Mouse (Mus musculus): ENCODE measurements around the gene Zfp882.
A peak's percentile ranks its signal among the peaks of the same experiment; 100 is the strongest.
"Not testable (repeated sequence)": the region's sequence is repeated elsewhere in the genome, so short reads cannot be mapped to it uniquely, and the experiment has no call there.

Zfp882 gene

GRCm38 (mm10) chr8:71908309-71909261 lies at the start of gene Zfp882, which contains the start of gene Zfp617:
TSS of gene Zfp882 (plus strand) at chr8:71908608.
TSS of gene Zfp617 (plus strand) at chr8:71908635.
- DNase-seq, result peak; percentile 83

- not testable (repeated sequence) for DNase-seq
These were observed 46.9 kb upstream of the Zfp882 start for GRCm38 (mm10) chr8:71861551-71861950.

- not testable (repeated sequence) for DNase-seq
These were observed 46.4 kb upstream of the Zfp882 start for GRCm38 (mm10) chr8:71862038-71862437.

- peak; percentile 57 for DNase-seq
These were observed 26.7 kb upstream of the Zfp882 start, which contains the start of gene Zfp709 for GRCm38 (mm10) chr8:71881618-71882274. TSS of gene Zfp709 (plus strand) at chr8:71882019.

- DNase-seq, result not testable (repeated sequence)
These were observed 7.7 kb upstream of the Zfp882 start for GRCm38 (mm10) chr8:71900666-71901065.

- not testable (repeated sequence) for DNase-seq
These were observed 5.3 kb upstream of the Zfp882 start for GRCm38 (mm10) chr8:71903084-71903483.

DNA sequence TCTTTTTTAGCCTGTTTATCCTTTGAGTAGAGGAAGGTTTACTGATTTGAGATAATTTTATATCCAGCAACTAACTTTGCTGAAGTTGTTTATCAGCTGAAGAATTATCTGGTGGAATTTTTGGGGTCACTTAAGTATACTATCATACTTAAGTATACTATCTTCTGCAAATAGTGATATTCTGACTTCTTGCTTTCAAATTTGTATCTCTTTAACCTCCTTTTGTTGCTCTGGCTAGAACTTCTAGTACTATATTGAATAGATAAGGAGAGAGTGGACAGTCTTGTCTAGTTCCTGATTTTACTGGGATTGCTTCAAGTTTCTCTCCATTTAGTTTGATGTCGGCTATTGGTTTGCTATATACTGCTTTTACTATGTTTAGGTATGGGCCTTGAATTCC lies 1.6 kb upstream of the Zfp882 start:
- DNase-seq, result no peak

GRCm38 (mm10) chr8:71907798-71908257 lies 580 bp upstream of the Zfp882 start:
- no peak for DNase-seq

DNA sequence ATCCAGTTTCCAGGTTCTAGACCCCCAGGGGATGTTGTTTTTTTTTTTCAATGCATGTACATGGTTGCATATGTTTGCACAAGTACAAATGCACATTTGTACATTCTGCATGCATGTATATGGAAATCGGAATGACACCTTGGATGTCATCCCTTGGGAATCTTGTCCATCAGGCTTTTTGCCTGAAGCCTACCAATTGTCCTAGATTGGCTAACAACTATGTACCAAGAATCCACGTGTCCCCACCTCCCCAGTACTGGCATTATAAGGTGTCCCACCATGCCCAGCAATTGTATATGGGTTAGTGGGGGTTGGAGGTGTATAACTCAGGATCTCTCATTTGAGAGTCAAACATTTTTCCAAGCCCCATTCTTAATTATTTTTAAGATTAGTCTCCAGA lies 3.9 kb downstream of the Zfp882 start:
- no peak for DNase-seq

DNA sequence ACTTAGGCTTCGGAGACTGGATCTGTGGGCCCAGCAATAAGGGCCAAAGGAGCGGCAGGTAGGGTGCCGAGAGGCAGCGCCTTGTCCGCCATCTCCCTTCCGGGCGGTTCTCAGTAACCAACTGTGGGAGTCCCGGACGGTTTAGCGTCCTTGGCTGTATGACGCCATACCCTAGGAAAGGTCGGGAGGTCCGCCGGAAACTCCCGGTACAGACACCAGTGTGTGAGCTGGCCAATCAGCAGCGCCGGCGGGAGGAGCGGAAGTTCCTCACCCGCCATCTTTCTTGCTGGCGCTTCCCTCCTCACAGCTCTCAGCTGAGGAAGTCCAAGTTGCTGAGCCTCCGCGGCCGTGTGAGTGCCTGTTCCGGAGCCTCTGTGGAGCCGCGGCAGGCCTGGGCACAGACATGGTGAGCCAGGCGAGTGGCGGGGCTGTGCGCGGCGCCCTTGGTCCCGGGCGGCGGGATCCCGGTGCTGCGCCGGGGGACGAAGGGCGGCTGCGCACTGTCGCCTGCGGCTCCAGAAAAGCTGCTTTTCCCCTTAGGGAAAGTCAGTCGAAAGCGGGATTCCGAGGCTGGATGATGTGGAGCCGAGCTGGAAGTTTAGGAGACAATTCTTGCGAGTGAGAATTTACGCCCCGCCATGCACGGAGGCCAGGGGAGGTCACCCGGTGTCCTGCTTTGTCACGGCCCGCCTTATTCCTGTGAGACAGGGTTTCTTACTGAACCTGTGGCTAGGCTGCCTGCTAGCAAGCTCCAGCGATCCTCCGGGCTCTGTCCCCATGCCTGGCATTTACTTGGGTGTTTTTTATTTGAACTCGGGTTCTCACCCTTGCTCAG lies 14.4 kb downstream of the Zfp882 start:
- peak; percentile 87 for DNase-seq

DNA sequence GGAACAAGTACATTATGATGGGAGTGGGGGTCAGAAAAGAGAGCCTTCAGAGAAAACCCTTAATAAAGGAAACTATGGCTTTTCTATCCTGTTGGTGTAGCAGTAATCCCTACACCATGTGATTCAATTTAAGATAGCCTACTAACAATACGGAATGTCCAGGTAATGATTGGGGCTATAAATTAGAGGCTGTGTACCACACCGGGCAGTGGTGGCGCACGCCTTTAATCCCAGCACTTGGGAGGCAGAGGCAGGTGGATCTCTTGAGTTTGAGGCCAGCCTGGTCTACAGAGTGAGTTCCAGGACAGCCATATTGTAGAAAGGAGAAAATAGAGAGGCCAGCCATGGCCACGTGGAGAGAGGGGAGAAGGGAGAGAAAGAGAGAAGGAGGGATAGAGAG lies 17.4 kb downstream of the Zfp882 start:
- DNase-seq, result no peak

- DNase-seq, result no peak
These were observed 18.1 kb downstream of the Zfp882 start for GRCm38 (mm10) chr8:71926551-71926950.

GRCm38 (mm10) chr8:71927779-71928178 lies 19.4 kb downstream of the Zfp882 start:
- no peak for DNase-seq

- not testable (repeated sequence) for DNase-seq
These were observed 29.6 kb downstream of the Zfp882 start for GRCm38 (mm10) chr8:71938037-71938436.

DNA sequence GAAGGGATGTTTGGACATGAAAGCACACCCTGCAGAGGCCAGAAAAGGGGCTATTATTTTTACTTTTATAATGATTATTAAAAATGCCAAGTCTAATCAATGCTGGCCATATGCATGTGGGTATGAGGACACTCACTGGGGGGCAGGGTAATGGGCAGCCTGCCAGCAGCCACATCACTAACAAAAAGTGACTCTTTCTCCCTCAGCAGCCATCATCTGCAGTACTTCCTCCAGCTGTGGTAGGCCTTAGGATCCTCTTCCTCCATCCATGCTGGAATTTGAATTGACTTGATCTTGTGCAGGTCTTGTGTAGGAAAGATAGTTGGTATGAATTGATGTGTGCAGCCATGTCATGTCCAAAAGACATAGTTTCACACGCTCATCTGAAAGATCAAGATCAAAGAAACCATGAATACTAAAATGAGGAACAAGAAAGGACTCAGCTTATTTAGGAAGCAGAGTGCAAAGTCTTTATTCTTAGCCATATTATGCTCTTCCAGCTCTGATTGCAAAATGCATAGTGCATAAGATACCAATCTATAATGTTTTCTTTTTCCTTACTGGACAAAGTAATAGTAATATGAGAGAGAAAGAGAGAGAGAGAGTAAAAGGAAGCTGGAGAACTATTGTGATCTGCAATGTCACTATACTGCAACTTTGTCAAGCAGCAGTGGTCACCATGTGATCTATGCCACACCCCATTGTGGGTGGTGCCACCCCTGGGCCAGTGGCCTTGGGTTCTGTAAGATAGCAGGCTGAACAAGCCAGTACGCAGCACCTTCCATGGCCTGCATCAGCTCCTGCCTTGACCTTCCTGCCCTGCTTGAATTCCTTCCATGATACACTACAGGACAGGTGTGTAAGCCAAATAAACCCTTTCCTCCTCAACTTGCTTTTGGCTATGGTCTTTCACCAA lies 32.1 kb downstream of the Zfp882 start:
- no peak for DNase-seq

DNA sequence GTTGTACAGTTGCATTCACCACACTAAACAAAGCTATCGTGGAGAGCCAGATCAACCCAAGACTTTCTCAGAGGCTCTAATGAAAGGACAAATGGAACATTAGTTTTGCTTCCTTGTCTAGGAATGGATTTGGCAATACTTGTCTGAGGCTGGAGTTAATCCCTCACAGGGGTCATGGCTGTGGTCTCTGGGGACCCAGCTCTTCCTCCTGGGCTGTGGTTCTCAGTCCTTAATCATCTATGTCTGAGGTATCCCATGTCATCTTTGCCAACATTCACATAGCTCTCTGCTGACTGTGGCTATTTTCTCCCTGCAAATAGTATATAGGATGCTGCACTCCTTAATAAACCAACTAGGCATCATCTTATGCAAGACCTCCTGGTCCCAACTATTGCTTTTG lies 33.4 kb downstream of the Zfp882 start:
- no peak for DNase-seq

- DNase-seq, result no peak
These were observed 40.2 kb downstream of the Zfp882 start for GRCm38 (mm10) chr8:71948624-71949023.

DNA sequence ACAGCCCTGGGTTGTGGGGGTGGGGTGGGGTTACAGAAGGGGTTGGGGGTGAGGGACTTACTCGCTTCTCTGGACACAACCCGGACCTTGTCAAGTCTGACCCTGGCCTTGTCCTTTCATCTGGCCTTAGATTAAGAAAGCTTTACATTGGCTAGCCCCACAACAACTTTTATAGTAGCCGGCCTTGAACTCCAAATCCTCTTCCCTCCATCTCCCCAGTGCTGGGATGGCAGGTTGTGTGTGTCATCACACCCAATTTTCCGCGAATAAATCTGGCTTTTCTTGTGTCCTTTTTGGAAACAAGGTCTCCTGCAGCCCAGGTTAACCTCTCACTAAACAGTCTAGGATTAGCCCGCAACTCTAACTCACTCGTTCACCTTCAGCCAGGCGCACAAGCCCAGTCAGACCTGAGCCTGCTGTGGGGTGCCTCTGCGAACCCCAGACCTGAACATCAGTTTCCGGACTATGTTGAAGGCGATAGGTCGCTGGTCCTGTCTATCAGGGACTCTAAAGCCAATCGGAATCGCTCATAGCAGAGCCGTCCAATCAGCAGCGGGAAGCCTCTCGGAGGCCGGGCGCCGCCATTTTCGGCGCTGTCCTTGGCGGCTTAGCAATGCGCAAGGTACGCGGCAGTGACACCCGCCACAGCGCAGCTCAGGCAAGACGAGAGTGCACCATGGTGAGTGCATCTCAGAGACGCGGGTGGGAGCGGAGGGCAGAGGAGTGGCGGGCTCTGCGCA lies 42.2 kb downstream of the Zfp882 start, which contains the start of gene Zfp961:
TSS of gene Zfp961 (plus strand) at position 557 of the 740 bp plus-strand sequence.
- peak; percentile 98 for DNase-seq

DNA sequence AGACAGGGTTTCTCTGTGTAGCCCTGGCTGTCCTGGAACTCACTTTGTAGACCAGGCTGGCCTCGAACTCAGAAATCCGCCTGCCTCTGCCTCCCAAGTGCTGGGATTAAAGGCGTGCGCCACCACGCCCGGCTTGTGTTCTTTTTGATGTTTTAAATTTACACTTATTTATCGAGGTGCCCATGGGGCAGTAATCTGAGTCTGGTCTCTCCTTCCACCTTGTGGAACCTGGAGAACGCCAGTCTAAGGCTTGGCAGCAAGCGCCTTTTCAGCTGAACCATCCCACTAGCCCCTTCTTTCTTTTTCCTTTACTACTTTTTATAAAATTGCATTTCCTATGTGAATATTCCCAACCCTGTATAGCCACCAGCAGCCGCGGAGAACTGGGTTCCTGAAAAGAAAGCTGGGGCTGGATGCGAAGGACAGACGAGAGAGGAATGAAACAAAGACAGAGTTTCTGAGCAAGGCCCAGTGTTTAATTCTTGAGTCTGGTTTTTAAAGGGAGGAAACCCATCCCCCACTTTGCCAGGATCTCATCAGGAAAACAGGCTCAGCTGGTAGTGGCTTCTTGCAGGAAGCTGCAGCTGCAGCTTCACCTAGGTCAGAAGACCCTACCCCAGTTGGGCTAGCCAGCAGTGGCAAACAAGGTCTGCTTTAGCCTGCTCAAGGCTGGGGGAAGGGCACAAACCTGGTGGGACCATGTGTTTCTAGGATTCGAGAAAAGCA lies 43.2 kb downstream of the Zfp882 start:
- peak; percentile 2 for DNase-seq

DNA sequence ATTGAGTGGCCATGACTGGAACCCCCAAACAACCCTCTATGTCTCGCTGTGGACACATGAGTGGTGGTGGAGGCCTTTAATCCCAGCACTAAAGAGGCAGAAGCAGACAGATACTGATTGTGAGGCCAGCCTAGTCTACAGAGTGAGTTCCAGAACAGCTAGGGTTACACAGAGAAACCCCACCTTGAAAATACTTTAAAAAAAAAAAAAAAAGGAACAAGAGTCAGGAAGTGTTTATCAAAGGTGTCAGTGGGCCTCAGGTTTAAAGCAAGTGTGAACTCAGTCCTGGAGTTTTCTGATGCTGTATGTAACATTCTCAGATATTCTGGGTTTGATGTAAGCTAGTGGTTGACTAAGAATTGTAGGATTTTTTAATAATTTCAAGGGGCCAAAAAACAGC lies 44.1 kb downstream of the Zfp882 start:
- DNase-seq, result no peak

Measured in right cerebral cortex, postnatal 4 days (tissue).